Mouse (Mus musculus) CH12.LX (cell line): ENCODE data around the gene Fam168b. TPM values are rescaled to one million over a fixed set of nuclear protein-coding genes. Genes with fewer than 3 reads are reported as not detected.

Source experiments
- DNase-seq: peaks from one replicate; pipeline ENCODE4 v3.0.0-alpha.2; 2013; ENCODE audit errors: extremely low read depth
- H3K27ac ChIP-seq: 2 replicates; pipeline ENCODE4 v1.5.1; 2012; ENCODE audit warnings: low read depth, mild to moderate bottlenecking, control low read depth, moderate library complexity; ENCODE audit not compliant: insufficient read depth
- H3K27me3 ChIP-seq: replicated peaks from 2 replicates; pipeline ENCODE3; 2012; ENCODE audit warnings: inconsistent platforms
- H3K36me3 ChIP-seq, 2 experiments: replicated peaks in 1 of 2; 2 replicates each; pipeline versions ENCODE3 to v1.6.1; 2012; ENCODE audit warnings: inconsistent platforms in 1 of 2, low read length in 1 of 2, mild to moderate bottlenecking in 1 of 2, mixed read lengths in 1 of 2, moderate library complexity in 1 of 2; ENCODE audit not compliant: control insufficient read depth in 1 of 2, insufficient read depth in 1 of 2
- H3K4me1 ChIP-seq, 2 experiments: 2 replicates each; pipeline ENCODE4 v1.6.1; 2012; ENCODE audit warnings: inconsistent platforms in 1 of 2, moderate library complexity in 1 of 2; ENCODE audit not compliant: insufficient read depth in 2 of 2, control insufficient read depth in 1 of 2
- H3K4me2 ChIP-seq: 2 replicates; pipeline ENCODE4 v1.6.1; 2012; ENCODE audit warnings: low read depth, mild to moderate bottlenecking, control low read depth; ENCODE audit not compliant: poor library complexity, insufficient read depth, severe bottlenecking
- H3K4me3 ChIP-seq, 3 experiments: fragments of 150-350 bp in 1 of 3; sonication (generic) in 1 of 3; replicated peaks in 1 of 3; 2 replicates each; pipeline versions ENCODE3 to v1.5.1; 2011 to 2012; ENCODE audit warnings: low read depth in 2 of 3, low read length in 2 of 3, mild to moderate bottlenecking in 2 of 3, moderate library complexity in 2 of 3, control low read depth in 1 of 3, improper control_type of control experiment in 1 of 3, inconsistent platforms in 1 of 3, mixed read lengths in 1 of 3; ENCODE audit not compliant: poor library complexity in 1 of 3
- H3K79me2 ChIP-seq: replicated peaks from 2 replicates; pipeline ENCODE4 v1.6.1; 2012; ENCODE audit warnings: mild to moderate bottlenecking, moderate library complexity; ENCODE audit not compliant: control insufficient read depth, poor library complexity, insufficient read depth, severe bottlenecking; ENCODE audit errors: extremely low read depth
- H3K9ac ChIP-seq: 2 replicates; pipeline ENCODE4 v1.6.1; 2012; ENCODE audit warnings: low read depth, mild to moderate bottlenecking, control low read depth, moderate library complexity; ENCODE audit not compliant: insufficient read depth
- H3K9me3 ChIP-seq: replicated peaks from 2 replicates; pipeline ENCODE3; 2012; ENCODE audit warnings: low read length, inconsistent platforms, mixed read lengths
- CTCF ChIP-seq, 2 experiments: IDR thresholded peaks in 1 of 2; conservative IDR thresholded peaks in 1 of 2; 2 replicates each; pipeline ENCODE4 v1.5.1; 2011 to 2012; ENCODE audit warnings: low read depth in 2 of 2, low read length in 2 of 2, improper control_type of control experiment in 1 of 2, inconsistent platforms in 1 of 2, mild to moderate bottlenecking in 1 of 2, moderate library complexity in 1 of 2
- E2F4 ChIP-seq: IDR thresholded peaks from 2 replicates; pipeline ENCODE4 v1.6.1; 2011; ENCODE audit warnings: low read depth, low read length, improper control_type of control experiment; ENCODE audit not compliant: insufficient replicate concordance
- ELF1 ChIP-seq: IDR thresholded peaks from 2 replicates; pipeline ENCODE4 v1.6.1; 2014; ENCODE audit warnings: low read depth, mild to moderate bottlenecking, inconsistent platforms, low read length, improper control_type of control experiment
- EP300 ChIP-seq: IDR thresholded peaks from 2 replicates; pipeline ENCODE4 v1.6.1; 2011; ENCODE audit warnings: low read length, improper control_type of control experiment
- ETS1 ChIP-seq: conservative IDR thresholded peaks from 2 replicates; pipeline ENCODE4 v1.6.1; 2012; ENCODE audit warnings: low read depth, mild to moderate bottlenecking, inconsistent platforms, low read length, improper control_type of control experiment, moderate library complexity
- KAT2A ChIP-seq: IDR thresholded peaks from 2 replicates; pipeline ENCODE4 v1.6.1; 2012; ENCODE audit warnings: low read length, improper control_type of control experiment, inconsistent platforms; ENCODE audit not compliant: insufficient replicate concordance
- MAX ChIP-seq: IDR thresholded peaks from 2 replicates; pipeline ENCODE4 v1.6.1; 2011; ENCODE audit warnings: low read length, improper control_type of control experiment
- MEF2A ChIP-seq: IDR thresholded peaks from 2 replicates; pipeline ENCODE4 v1.6.1; 2014; ENCODE audit warnings: low read depth, mild to moderate bottlenecking, inconsistent platforms, low read length, improper control_type of control experiment, borderline replicate concordance
- MYC ChIP-seq: IDR thresholded peaks from 2 replicates; pipeline ENCODE4 v1.6.1; 2011; ENCODE audit warnings: low read depth, mild to moderate bottlenecking, improper control_type of control experiment, low read length
- PAX5 ChIP-seq: IDR thresholded peaks from 2 replicates; pipeline ENCODE4 v1.6.1; 2012; ENCODE audit warnings: low read length, inconsistent platforms, mixed read lengths
- USF1 ChIP-seq: IDR thresholded peaks from 2 replicates; pipeline ENCODE4 v1.6.1; 2014; ENCODE audit warnings: low read depth, mild to moderate bottlenecking, inconsistent platforms, low read length, improper control_type of control experiment
- USF2 ChIP-seq: conservative IDR thresholded peaks from 2 replicates; pipeline ENCODE4 v1.6.1; 2011; ENCODE audit warnings: low read depth, low read length, improper control_type of control experiment
- ZKSCAN1 ChIP-seq: IDR thresholded peaks from 2 replicates; pipeline ENCODE4 v1.6.1; 2012; ENCODE audit warnings: low read depth, inconsistent platforms, low read length, improper control_type of control experiment, borderline replicate concordance
- ZMIZ1 ChIP-seq: IDR thresholded peaks from 2 replicates; pipeline ENCODE4 v1.6.1; 2012; ENCODE audit warnings: low read depth, mild to moderate bottlenecking, inconsistent platforms, low read length, improper control_type of control experiment
- dilution Hi-C: fragments of 300-500 bp; cut with MboI; formaldehyde crosslinking; loops from 2 replicates; pipeline ENCODE4 v1.14.3; 2020; ENCODE audit warnings: low sequenced_read_pairs; ENCODE audit not compliant: extremely low pct_unique_long_range_greater_than_20kb, extremely low pct_ligation_motif_present
- in situ Hi-C: fragments of 300-500 bp; cut with MboI; formaldehyde crosslinking; loops from 3 replicates; pipeline ENCODE4 v1.14.3; 2019; ENCODE audit warnings: low sequenced_read_pairs, low pct_ligation_motif_present, low pct_unique_long_range_greater_than_20kb, mixed read lengths
- polyA plus RNA-seq: library from polyadenylated mRNA; unstranded; fragments of >175 nt; gene quantifications from 2 replicates; pipeline ENCODE4 v1.2.1, GENCODE M21; 2012; ENCODE audit warnings: low read depth; ENCODE audit not compliant: insufficient read length
- total RNA-seq, 2 experiments: library from RNA; depleted of rRNA; stranded (reverse); fragments of 300-350 nt in 1 of 2; fragments of >200 nt in 1 of 2; gene quantifications; 2 replicates each; pipeline ENCODE4 v1.2.3; 2012 to 2014

Gene Fam168b
- total and polyA plus RNA-seq, 3 experiments: 50.5 to 67.5 (median 60.9) TPM

DNA sequence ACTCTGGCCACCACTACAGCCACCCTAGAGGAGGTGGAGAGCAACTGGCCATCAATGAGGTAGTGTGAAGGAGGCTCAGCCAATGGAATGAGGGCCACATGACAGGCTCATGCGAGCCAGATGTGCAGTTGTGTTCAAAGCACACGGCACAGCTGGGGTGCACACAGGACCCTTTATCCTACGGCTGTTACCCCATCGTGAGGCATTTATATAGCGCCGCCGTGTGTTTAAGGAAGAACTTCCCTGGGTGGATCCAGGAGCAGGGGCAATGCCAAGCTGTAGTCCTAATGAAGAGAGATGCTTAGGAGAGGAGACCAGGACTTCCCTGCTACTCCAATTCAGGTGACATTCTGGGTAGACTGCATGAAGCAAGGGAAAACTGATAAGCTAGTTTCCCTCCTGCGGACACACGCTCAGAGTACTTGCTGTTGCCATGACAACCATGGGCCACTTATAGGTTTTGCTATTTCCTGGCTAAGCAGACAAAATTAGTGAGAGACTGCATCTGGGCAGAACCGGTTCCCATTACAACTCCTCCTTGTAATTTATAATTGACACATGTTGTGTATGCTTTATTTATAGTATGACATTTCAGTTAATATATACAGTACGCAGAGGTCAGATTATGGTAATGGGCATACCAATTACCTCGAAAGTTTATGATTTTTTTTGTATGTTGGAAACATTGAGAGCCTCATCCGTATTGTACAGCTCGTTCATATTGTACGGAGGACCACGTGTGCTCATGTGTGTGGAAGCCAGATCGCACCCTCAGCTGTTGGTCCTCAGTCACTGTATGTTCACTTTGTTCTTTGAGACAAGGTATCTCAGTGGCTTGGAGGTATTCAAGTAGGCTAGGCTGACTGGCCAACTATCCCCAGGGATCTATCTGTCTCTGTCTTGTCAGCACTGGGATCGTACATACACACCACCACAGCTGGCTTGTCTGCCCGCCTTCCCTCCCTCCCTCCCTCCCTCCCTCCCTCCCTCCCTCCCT lies 49.3 kb downstream of the Fam168b start:
- Histone ChIP-seq H3K4me1 (peaks cover 0 to 11% of the 10 kb centered on the region in 2 experiments; a peak in 2 of 4 replicates), H3K9ac (no peak overlapping the region), H3K9me3 (no peaks in the 10 kb centered on the region), H3K27me3 (no peaks in the 10 kb centered on the region), H3K36me3 (no peaks in the 10 kb centered on the region), H3K4me3 (no peak overlapping the region), H3K27ac (no peak overlapping the region)
- dilution Hi-C loops: no loop called here
- in situ Hi-C loops: no loop called here
- no peak for DNase-seq
- TF ChIP-seq MEF2A (no peak), USF1 (no peak), ZMIZ1 (no peak), USF2 (no peak), ELF1 (no peak), E2F4 (no peak), ZKSCAN1 (no peak), PAX5 (no peak), EP300 (no peak), CTCF (conservative IDR thresholded peaks at IDR 0.05 in 1 of 2, IDR thresholded peaks at IDR 0.05 in 1 of 2; ENCODE audit: low read depth in 2 of 2, low read length in 2 of 2) (no peak), MAX (no peak), ETS1 (no peak)
- TF ChIP-seq, all 38 proteins: peak for 0
- Histone ChIP-seq H3K79me2 (no peaks in the 10 kb centered on the region), H3K4me2 (no peak overlapping the region)

DNA sequence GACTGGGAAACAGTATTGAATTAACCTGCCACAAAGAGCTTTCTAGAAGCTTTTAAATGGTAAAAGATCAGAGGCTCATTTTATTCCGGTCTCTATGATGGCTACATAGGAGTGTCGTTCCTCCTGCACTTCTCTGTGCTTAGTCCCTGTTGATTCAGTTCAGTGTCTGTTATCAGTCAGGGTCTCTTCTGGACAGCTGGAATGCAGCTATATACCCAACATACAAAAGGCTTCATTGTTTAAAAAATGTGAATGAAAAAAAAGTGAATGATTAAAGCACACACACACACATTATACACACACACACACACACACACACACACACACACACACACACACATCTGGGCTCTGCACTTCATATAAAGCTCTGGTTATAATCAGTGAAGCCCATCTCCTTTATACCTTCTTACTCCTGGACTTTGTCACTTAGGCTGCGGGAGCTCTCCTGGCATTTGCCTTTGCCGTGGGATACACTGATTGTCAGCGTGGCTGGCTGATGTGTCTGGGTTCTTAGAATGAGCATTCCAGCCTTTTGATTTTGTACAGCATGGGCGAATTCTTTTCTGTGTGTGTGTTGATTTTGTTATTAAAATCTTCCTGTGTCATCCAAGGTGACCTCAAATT lies 59.2 kb downstream of the Fam168b start:
- in situ Hi-C loops (no loop called here), dilution Hi-C loops (no loop called here)
- DNase-seq: no peak
- Histone ChIP-seq H3K4me1 (no peaks in the 10 kb centered on the region), H3K36me3 (no peaks in the 10 kb centered on the region), H3K27ac (no peak overlapping the region), H3K9me3 (no peaks in the 10 kb centered on the region), H3K27me3 (no peaks in the 10 kb centered on the region), H3K9ac (no peak overlapping the region), H3K4me2 (no peak overlapping the region), H3K79me2 (no peaks in the 10 kb centered on the region), H3K4me3 (no peak overlapping the region)
- TF ChIP-seq ZMIZ1 (no peak), KAT2A (no peak), MYC (no peak)
